Mouse (Mus musculus) kidney, adult 11 months (tissue): ENCODE measurements around the gene Cct5.
A peak's percentile ranks its signal among the peaks of the same experiment; 100 is the strongest.
"Not testable (repeated sequence)": the region's sequence is repeated elsewhere in the genome, so short reads cannot be mapped to it uniquely, and the experiment has no call there.

Source experiments
- DNase-seq: peaks from one replicate; pipeline ENCODE4 v3.0.0; 2022

The Cct5 gene

DNA sequence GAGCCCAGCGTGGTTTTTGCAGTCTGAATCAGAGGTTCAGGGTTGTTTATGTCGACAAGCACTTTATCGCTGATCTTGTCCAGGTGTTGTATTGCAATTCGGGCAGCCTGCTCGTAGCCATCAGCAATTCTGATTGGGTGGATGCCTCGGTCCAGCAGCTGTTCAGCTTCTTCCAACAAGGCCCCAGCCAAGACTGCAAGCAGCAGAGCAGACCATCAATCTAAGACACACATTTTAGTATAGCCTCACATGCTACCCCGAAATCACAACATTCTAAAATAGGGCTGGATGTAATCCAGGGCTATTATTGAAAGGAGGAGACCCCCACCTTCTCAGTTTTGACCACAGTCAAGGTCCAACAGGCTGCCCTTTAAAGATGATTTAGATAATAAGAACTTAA, 6.0 kb downstream of the Cct5 start:
- no peak for DNase-seq

DNA sequence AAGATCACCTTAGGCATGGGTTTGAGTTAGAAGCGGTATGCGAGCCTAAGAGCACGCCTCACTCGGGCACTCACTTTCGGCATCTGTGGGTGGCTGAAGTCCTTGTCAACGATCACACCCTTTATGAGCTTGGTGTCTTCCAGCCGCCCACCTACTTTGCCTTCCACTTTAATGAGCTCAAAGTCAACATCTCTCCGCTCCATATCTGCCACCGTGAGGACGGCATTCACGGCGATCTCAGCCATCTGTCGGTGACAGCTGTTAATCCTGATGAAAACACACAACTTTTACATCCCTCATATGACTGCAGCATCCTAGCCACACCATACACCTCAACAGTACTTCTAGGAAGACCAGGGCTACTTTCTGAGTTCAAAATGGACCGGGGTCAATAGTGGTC, 7.3 kb downstream of the Cct5 start:
- DNase-seq = no peak

DNA sequence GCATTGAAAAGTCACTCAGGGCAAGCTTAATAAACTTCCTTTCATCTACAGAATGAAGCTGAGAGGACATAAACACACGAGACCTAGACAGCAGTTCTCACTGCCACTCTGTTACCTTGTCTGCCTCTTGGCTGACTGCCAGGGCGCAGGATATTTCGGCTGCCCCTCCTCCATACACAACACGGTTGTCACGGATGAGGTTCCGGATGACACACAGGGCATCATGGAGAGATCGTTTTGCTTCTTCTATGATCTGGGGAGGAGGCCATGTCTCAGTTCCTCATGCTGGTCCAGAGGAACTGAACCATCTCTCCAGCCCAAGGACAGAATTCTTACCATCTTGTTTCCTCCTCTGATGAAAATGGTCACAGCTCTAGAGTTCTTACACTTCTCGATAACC, 9.1 kb downstream of the Cct5 start:
- DNase-seq = no peak

DNA sequence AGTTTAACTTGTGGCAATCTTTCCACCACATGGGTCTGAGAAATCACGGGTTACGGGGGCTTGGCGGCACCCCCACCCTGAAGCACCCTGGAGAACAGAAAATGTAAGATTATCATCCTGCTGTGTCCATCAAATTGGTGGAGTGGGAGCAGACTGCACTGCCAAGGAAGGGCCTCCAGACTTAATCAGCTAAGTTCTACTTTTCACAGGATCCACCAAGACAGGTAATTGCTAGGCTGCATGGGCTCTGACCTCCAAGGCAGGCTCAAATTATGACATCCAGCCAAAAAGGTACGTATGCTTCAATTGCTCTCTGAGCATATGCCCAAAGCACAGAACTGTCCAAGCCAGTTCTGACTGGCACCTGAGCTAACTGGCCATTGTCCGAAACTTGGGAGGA, 11.4 kb downstream of the Cct5 start:
- no peak for DNase-seq

DNA sequence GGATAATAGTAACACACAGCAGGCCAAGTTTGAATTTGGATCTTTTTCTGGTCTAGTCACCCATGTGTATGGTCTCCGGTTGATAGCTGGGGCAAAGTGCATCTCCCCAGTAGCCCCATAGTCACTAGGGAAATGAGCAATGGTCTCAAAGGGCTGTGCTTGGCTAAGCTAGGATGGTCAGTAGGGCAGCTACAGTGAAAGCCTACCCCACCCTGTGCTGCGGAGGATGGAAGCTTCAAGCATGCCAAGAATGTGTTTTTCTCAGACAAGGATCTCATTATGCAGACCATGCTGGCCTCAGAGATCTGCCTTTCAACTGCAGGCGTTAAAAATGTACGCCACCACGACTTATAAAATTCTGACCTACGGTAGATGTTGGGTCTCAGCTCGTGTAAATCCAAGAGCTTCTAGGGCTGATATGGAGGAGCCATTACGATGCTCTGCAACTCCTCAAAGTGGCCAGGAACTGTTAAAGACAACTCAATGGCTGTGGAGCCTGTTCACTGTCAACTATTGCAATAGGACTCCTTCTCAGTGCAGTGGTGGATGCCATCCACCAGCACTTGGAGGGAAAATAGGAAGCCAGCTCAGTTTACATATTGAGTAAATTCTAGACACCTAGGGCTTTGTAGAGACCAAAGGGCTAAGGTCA, 12.5 kb downstream of the Cct5 start:
- DNase-seq = peak; percentile 44

DNA sequence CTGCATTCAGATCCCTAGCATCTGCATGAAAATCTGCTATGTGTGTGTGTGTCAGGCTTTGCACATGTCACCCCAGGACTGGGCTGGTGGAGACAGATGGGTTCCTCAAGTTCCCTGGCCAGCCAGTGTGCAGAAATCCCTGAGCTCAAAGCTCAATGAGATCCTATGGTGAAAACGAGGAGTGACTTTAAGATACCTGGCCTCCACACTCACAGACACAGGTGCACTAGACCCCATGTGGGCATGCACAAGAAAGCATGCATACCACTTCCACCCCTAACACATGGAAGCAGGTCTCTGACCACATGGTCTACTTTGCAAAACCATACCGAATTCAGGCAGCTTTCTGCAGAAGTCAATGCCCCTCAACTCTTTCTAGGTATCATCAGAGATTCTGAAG, 13.8 kb downstream of the Cct5 start:
- no peak for DNase-seq

DNA sequence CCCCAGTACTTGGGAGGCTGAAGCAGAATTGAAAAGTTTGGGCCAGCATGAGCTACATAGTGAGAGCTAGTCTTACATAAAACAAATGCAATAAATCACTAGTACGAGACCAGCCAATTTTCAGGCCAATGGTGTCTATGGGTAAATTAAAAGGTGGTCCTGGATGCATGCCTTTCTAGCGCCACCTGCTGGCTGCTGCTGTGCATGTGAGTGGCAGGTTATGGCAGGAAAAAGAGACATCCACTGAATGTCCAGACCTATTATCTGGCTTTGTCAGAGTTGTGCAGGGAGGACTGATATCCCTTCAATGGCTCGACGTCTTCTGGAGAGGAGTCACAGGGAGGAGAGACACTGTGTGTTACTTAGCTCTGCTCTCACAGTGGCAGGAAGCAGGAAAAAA, 15.1 kb downstream of the Cct5 start:
- DNase-seq = peak; percentile 81

DNA sequence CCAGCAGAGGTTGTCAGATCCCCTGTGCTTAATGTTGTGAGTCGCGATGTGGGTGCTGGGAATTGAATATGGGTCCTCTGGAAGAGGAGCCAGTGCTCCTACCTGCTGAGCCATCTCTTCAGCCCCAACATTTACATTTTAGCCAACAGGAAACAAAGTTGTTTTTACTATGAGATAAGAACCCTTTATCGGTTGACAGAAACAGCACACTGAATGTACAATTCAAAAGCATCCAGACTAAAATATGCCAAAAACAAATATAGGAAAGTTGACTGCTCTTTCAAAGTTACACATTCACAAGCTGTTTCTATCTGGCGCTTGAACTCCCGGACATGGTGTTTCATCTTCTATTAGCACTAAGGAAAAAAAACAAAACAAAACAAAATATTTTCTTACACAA, 15.5 kb downstream of the Cct5 start:
- no peak for DNase-seq

DNA sequence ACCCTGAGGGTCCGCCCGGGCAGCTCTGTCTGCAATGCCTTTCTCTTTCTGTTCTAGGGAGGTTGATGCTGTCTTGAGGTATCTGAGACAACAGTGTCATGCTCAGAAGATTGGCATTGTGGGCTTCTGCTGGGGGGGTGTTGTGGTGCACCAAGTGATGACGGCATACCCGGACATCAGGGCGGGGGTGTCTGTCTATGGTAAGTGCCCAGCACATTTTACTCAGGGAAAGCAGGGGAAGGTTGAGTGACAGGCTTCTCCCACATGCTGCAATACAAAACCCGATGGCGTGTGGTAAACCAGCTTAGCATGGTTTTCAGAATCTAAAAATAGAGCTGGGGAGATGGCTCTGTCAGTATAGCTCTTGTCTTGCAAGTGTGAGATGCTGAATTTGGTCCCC, 16.4 kb downstream of the Cct5 start:
- no peak for DNase-seq

DNA sequence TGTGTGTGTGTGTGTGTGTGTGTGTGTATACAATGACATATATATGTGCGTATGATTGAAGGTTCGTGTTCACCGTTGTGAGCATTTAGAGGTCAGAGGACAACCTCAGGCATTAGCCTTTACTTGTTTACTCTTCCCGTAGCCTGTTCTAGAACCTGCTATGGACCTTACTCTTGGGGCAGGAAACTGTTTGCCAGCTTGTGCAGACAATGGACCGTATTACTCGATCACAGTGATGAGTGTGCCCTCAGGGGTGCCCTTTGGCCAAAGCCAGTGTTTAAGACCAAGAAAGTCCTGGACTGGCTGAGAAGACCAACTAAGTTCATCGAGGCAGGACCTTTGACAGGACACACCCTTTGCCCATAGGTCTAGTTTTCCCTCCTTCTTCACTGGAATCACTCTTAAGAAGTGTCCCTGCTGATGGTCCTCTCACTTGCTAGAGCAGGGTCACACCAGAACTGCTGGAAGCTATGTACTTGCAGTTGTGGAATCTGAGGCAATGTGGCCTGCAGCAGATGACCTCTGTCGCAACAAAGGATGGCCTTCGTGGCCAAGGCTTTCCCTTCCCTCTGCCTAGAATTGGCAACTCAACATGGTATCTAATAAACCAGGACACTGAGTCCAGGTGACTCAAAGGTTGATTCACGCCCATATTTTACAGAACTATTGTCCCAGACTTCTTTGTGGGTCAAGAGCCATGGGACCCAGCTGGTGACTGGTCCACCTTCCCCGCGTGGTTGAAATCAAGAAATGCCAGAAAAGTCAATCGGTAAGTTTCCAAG, 18.1 kb downstream of the Cct5 start:
- DNase-seq = no peak

DNA sequence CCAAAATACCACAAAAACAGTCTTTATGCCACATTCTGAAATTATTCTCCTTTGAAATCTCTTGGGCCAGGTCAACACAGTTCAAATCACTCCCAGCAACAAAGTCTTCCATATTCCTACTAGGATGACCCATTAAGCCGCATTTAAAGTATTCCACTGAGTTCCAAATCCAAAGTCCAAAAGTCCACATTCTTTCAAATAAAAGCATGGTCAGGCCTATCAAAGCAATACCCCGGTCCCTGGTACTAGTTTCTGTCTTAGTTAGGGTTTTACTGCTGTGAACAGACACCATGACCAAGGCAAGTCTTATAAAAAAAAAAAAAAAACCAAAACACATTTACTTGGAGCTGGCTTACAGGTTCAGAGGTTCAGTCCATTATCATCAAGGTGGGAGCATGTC, 20.5 kb downstream of the Cct5 start:
- DNase-seq = not testable (repeated sequence)

DNA sequence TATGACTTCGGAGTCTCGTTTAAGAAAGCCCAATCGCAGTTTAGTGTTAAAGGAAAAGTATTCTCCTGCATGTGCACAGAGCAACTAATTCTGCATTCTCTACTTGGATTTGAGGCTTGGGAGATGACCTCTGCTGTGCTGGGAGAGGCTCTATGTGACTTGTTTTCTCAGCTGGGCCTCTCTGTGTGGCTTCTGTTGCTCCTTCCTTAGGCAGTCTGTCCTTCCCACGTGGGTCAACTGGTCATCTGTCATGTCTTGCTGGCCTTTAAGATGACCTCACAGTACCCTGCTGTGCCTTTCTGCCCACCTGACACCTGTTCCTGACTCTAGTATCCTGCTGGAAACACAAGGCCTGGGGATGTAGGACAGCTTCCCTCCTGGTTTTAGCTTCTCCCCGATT, 25.5 kb downstream of the Cct5 start:
- DNase-seq = no peak

DNA sequence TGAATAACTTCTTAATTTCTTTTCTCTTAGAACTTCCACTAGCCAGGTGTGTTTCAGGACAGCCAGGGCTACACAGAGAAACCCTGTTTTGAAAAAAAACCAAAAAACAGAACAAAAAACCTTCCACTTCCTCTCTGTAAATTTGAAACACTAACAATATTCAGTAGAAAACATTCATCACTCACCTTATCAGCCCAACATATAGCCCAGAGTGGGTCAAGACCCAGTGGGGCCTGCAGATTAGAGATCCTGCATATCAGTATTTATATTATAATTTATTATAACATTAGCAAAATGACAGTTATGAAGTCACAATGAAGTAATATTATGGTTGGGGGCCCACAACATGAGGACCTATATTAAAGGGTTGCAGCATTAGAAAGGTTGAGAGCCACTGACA, 27.9 kb downstream of the Cct5 start:
- no peak for DNase-seq

DNA sequence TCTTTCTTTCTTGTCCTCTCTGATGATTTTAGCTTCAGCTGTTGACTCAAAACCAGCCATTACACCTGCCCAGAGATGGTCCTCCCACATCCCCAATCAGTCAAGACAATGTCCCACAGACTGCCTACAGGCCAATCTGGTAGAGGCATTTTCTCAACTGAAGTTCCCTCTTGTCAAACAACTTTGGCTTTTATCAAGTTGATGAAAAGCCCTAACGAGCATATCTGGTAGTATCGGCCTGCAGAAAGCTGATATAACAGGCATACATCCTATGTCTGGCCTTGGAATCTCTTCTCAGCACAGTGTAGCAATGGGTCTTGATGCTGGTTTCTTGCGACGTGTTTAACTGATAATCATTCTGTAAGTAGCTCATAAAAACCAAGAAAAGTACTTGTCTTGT, 28.3 kb downstream of the Cct5 start:
- no peak for DNase-seq

DNA sequence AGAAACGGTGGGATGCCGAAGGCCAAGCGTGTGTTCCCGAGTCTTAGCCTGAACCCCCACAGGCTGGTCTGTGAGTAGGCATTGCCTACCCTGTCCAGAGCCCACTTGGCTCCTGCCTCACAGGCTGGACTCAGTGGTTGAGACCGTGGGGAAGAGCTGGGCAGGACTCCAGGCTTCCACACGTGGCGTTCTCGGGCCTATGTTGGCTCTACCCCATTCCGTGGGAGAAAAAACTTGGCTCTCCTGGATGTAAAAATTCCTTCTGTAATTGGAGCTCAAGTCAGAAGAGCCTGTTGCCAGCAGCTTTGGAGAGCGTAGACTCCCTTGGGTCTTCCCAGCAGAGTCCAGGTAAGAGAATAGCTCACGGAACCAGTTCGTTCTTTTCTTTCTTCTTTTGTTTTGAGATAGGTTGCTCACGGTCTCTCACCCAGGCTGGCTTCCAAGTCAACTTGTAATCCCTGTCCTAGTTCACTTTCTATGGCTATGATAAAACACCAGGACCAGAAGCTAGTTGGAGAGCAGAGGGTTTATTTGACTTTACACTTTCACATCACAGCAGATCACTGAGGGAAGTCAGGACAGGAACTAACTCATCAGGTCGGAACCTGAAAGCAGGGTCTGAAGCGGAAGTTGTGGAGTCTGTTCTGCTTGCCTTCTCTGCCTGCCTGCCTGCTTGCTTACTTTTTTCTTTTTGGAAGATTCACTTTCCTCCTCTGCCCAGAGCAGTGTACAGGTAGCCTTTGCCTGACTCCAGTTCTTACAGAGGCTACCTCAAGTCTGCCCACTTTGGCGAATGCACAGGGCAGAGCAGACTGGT, 29.5 kb downstream of the Cct5 start:
- no peak for DNase-seq

DNA sequence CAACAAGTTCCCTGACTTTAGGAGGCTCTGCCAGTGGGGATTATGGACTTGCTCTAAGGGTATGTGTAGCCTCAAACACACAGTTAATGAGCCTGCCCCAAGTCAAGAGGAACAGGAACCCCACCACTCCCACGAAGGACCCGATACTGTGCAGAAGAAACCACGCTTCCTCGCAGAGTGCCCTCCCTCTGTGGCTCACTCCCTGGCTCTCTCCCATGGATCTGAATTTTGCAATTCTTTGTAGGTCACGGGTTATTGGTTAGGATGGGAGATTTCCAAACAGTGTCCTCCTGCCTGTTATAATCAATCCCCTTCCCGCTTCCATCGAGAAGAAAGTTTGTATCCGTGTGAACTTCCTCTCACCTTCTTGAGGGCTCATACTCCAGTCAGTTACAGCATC, 30.6 kb downstream of the Cct5 start:
- DNase-seq = no peak

DNA sequence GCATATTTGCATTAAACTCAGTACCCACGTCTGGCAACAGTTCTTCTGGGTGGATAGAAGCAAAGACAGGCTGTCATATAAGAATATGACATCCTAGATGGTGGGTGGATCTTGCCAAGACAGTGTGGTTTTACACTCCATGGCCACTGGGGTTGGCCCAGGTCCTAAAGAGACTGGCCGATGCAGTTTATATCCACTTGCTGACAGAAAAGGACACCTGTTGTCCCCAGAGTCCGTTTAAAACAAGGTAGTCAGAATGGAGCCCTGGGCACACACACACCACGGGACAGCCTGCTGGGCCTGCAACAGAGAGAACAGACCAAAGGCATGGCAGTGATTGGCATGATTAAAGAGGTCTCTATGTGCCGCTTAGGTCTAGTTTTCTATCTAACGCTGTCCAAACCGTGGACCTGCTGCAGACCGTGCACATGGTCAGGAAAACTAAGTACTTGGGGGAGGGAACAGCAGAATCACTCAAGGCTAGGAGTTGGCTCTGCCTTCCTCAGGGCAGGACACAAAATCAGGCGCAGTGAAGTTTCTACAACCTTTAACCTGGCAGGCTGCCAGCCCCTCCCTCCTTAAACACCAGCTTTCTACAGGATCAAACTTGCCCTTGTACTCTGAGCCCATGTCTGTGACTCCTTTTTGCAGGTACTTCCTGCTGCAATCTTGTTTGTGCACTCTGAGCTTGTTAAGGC, 32.1 kb downstream of the Cct5 start:
- peak; percentile 92 for DNase-seq

DNA sequence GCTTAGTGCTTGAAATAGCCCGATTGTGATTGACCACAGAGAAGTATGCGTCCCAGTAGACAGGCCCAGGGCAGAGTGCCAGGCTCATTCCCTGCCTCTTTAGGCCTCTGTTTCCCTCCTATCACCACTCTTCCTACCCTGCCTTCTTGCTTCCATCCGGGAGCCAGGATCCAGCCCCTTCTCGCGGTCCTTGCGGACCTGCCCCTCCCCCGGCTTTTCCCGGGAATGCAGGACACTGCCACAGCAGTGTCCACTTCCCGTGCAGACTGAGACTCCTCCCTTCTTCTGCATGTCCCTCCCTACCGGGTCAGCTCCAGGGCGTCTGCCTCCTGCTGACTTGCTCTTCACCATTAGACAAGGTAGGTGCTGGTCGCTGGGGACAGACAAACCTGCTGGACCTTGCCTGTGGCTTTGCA, 33.0 kb downstream of the Cct5 start:
- peak; percentile 86 for DNase-seq

DNA sequence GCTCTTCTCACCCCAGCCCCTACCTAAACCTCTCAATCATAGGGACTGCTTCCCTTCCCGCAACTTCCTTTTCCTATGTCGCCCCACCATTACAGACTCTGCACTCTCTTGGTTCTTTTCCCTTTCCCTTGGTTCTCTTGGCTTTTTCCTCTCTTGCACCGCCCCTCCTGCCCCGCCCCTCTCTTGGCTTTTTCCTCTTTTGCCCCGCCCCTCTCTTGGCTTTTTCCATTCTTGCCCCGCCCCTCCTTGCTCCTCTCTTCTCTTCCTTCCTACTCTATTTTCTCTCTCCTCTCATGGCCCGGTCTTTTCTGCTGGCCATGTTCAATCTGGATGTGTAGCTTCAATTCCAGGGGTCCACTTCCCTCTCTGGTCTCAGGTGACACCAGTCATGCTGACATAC, 34.2 kb downstream of the Cct5 start:
- no peak for DNase-seq

DNA sequence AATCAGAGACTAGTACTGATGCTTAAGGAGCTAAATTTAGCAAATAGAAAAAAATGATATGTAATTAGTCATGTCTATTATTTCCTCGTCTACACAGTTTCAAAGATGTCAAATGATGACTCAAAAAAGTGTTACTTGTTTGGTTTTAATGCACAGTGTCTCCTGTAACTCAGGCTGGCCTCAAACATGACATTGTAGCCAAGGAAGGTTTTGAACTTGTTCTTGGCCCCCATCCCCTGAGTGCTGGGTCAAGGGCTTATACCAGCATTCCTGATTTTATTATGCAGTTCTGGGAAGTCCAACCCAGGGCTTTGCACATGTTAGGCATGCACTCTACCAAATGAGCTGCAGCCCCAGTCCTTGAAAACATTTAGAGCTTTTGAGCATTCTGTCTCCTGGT, 35.8 kb downstream of the Cct5 start:
- no peak for DNase-seq

DNA sequence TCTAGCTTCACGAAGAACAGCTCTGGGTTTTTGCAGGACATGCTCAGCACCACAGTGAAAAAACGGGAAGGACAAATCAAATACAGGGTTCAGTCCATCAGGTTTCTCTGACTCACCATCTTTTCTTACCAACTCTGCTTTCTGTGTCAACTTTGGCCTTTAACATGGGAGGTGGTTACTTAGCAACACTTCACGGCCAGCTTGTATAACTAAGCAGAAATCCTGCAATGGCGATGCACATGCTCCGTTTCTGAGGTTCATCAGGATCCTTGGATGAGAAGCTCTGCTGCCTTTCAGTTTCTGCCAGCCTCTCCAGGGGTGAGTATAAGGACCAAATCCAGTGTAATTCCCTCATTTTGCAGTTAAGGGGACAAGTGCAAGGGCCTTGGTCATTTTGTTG, 36.4 kb downstream of the Cct5 start, which contains the start of gene Cmbl:
Gene Cmbl, plus strand, starts transcription at position 206 of the 400 bp plus-strand sequence.
- peak; percentile 56 for DNase-seq

DNA sequence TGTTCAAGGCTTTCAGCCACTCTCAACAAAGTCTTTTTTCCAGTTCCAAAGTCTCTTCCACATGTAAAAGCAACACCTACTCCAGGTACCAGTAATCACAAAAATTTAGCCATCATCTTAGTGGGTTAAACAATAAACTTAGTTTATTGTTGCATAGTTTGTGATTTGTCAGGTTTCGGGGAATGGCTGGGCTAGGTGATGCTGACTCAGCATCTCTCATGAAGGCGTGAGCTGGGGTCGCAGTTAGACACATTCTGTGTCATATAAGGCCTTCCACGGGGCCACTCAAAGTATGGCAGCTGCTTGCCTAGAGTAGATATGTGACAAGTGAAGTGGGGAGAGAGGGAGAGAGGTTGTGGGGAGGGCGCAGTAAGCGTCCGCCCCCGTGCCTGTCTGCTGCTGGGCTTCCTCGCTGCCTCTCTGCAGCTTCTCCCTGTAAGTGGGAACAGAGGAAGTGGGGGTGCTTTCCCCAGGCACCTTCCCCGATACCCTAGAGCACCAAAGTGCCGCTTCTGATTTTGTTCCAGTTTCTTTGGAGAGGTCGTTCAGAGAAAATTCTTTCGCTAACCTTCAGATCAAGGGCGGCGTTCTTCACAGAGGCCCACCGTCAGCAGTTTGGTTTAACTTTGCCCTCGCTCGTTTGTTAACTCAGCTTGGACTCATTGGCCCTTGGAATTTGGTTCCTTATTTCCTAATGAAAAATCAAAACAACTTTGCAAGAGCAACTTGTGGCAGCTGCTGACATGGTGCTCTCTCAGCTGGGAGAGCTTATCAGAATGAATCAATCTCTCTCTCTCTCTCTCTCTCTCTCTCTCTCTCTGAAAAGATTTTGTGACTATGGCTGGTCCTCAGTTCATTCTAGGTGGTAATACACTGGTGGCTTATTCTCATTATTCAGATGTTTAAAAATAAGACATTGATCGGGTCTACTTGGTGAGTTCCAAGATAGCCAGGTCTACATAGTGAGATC, 37.7 kb downstream of the Cct5 start:
- peak; percentile 89 for DNase-seq
